Mouse (Mus musculus) stomach, embryonic 16.5 days (tissue): ENCODE data around the gene Ccdc8. TPM values are rescaled to one million over a fixed set of nuclear protein-coding genes. Genes with fewer than 3 reads are reported as not detected.
A peak's percentile ranks its signal among the peaks of the same experiment; 100 is the strongest.

Experiments used
- ATAC-seq: fragments of 200-750 bp; cut with Nextera tagmentation; 2 replicates; pipeline ENCODE4 v1.8.0; 2017; ENCODE audit warnings: moderate number of reproducible peaks, moderate TSS enrichment; ENCODE audit not compliant: insufficient read depth, low FRiP score
- H3K27ac ChIP-seq: fragments of 300-500 bp; sonication (generic); 2 replicates; pipeline ENCODE4 v1.5.1; 2014; ENCODE audit warnings: low read length
- H3K27me3 ChIP-seq: fragments of 300-500 bp; sonication (generic); 2 replicates; pipeline ENCODE4 v1.6.1; 2014; ENCODE audit warnings: low read length, control low read depth, mixed read lengths; ENCODE audit not compliant: control insufficient read depth, insufficient read depth
- H3K36me3 ChIP-seq: fragments of 300-500 bp; sonication (generic); 2 replicates; pipeline ENCODE4 v1.6.1; 2014; ENCODE audit warnings: low read length; ENCODE audit not compliant: control insufficient read depth, insufficient read depth
- H3K4me1 ChIP-seq: fragments of 300-500 bp; sonication (generic); 2 replicates; pipeline ENCODE4 v1.6.1; 2014; ENCODE audit warnings: low read length, control low read depth, mixed read lengths; ENCODE audit not compliant: control insufficient read depth, insufficient read depth
- H3K4me2 ChIP-seq: fragments of 300-500 bp; sonication (generic); 2 replicates; pipeline ENCODE4 v1.6.1; 2014; ENCODE audit warnings: low read depth, low read length, mixed read lengths
- H3K4me3 ChIP-seq: fragments of 300-500 bp; sonication (generic); replicated peaks from 2 replicates; pipeline ENCODE4 v1.5.1; 2014; ENCODE audit warnings: mild to moderate bottlenecking, low read length
- H3K9ac ChIP-seq: fragments of 300-500 bp; sonication (generic); 2 replicates; pipeline ENCODE4 v1.6.1; 2014; ENCODE audit warnings: low read length
- H3K9me3 ChIP-seq: fragments of 300-500 bp; sonication (generic); replicated peaks from 2 replicates; pipeline ENCODE4 v1.6.1; 2016; ENCODE audit warnings: low read length, control low read depth; ENCODE audit not compliant: control insufficient read depth
- WGBS: fragments of 180-500 bp; shearing (Covaris S2); extraction: QIAGEN DNeasy Blood & Tissue Kit; methylation state at CpG from one replicate; pipeline ENCODE4 v1.1.7; 2014; 5-methylcytosine and 5-hydroxymethylcytosine counted together
- polyA plus RNA-seq: library from polyadenylated mRNA; unstranded; fragments of >200 nt; fragmentation: Nextera tagmentation; extraction: Ambion mirVana; gene quantifications from 2 replicates; pipeline ENCODE4 v1.2.1, GENCODE M21; 2015

Gene Ccdc8
- polyA plus RNA-seq, 1 experiment from 2014 or later = 45.1 TPM

DNA sequence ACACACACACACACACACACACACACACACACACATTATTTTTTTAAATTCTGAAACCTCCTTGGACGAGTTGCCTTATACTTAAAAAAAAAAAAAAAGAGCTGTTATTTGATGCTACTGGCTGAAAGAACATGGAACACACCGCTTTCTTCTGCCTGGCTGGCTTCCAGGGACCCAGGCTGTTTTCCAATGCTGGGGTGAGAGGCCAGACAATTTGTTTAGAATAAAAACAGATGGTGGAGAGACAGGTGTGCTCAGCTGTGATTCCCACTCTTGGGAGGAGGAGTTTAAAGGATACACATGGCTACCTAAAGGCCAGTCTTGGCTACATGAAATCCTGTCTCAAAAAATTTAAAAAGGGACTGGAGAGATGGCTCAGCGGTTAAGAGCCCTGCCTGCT, 4.1 kb upstream of the Ccdc8 start:
- 25% methylated on average over 3 of the region's 3 CpGs for WGBS
- no peak; the same call in 1 of the 2 replicates for ATAC-seq
- Histone ChIP-seq H3K27ac (no peak overlapping the region; the same call in 1 of the 2 replicates), H3K4me2 (no peak overlapping the region), H3K4me1 (peaks cover 42% of the 10 kb centered on the region), H3K9ac (no peak overlapping the region), H3K36me3 (no peaks in the 10 kb centered on the region), H3K27me3 (no peaks in the 10 kb centered on the region), H3K4me3 (no peak overlapping the region), H3K9me3 (no peaks in the 10 kb centered on the region)

DNA sequence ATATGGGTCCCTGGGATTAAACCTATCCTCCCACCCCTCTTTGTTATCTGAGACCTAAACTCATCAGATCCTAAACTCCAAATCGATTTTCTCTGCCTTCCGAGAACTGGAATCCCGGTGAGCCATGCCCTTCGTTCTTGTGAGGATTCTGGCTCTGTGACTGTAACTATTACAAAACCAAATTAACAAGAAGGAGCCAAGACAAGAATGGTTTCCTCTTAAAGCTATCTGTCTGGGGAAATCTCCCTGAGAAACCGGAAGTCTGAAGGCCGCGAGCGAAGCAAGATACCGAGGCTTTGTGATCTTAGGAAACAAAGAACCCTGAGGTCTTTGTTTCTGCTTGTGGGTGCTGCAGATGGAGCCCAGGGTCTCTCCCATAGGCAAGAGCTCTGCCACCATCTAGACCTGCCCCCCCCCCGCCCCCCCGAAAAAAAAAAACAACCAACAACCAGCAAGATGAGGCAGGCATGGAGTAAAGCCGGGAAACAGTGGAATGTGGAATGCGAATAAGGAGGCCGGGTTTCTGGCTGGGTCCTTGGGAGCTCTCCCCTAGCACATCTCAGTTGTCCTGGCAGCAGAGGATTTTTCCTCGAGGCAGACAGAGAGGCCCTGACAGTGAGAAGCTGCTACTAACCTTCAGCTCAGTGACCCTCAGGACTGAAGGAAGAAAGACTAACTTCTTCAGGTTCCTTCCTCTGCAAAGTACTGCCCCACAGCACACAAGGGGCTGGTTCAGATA, 2.3 kb upstream of the Ccdc8 start:
- H3K4me2 ChIP-seq = peak overlapping the region; percentile 9; the same call in 1 of the 2 replicates
- H3K4me1 ChIP-seq = peaks cover 48% of the 10 kb centered on the region
- ATAC-seq = no peak
- 24% methylated on average over 15 of the region's 15 CpGs for WGBS
- H3K27ac ChIP-seq = peak overlapping the region; percentile 95
- no peaks in the 10 kb centered on the region for H3K36me3 ChIP-seq
- H3K9me3 ChIP-seq = no peaks in the 10 kb centered on the region
- H3K9ac ChIP-seq = peak overlapping the region; percentile 3
- no peak overlapping the region for H3K4me3 ChIP-seq
- H3K27me3 ChIP-seq = no peaks in the 10 kb centered on the region

DNA sequence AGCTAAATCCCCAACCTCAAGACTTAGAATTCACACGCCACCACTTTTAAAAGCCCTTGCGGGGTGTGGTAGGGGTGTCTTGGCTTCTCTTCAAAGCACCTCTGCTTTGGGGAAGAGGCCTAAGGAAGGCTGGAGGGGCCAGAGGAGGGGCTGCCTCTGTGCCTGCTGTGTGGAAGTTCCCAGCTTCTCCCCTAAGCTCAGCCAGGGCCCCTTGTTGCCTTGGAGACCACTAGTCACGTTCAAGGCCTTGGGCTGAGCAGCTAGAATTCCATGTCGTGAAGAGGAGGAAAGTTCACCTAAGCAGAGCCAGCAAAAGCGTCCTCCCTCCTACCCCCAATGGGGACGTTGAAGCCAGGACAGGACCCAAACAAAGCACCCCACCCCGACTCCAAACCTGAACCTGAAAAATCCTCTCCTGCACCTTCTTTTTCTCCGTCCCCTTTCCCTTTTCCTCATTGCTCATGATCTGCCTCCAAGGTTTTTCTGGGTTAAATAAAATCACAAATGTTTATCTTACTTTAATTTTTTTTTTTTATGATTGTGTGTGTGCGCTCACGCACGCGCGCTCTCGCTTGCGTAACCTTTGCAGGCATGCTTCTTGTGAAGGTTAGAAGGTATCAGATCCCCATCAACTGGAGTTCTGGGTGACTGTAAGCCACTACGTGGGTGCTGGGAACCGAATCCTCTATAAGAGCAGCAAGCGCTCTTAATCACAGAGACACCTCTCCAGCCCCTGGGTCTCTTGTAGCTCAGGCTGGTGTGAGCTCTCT, 642 bp upstream of the Ccdc8 start:
- peak overlapping the region; percentile 95 for H3K27ac ChIP-seq
- H3K36me3 ChIP-seq = no peaks in the 10 kb centered on the region
- H3K9ac ChIP-seq = peak overlapping the region; percentile 55
- WGBS = 28% methylated on average over 18 of the region's 18 CpGs
- H3K4me2 ChIP-seq = peak overlapping the region; percentile 42
- peaks cover 64% of the 10 kb centered on the region for H3K4me1 ChIP-seq
- H3K9me3 ChIP-seq = no peaks in the 10 kb centered on the region
- H3K27me3 ChIP-seq = no peaks in the 10 kb centered on the region
- peak overlapping the region; percentile 4; the same call in 1 of the 2 replicates for H3K4me3 ChIP-seq
- peak; percentile 73 for ATAC-seq

DNA sequence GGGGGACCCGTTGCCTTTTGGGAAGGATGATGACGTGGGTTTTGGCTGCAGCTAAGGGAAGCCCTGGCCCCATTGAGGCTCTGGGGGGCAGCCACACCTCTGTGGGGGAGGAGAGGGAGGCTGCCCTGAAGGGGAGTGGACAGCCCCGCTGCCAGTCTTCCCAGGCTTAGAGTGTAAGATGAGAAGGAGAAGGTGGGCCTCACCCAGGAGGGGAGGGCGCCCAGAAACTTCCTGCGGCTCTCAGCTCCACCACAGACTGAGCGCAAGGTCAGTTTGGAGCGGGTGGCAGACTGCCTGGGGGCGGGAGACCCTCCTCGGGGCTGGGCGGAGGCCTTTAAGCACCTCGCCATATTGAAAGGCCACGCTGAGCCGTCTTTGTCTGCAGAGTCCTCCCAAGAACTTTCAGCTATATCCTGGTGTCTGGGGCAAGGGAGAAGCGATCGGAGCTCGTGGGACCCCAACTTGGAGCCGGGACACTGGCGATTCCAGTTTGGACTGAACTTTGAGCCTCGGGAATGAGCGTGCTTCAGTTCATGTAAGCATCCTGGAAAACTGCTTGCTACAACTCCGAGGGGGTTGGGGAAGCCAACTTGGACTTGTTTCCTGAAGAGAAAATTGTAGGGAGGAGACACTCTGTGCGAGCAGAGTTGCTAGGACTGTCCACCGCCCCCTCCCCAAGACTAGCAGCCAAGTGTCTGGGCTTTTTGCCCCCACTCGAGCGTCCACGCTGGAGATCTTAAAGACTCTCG, 1.3 kb downstream of the Ccdc8 start:
- peaks cover 65% of the 10 kb centered on the region for H3K4me1 ChIP-seq

DNA sequence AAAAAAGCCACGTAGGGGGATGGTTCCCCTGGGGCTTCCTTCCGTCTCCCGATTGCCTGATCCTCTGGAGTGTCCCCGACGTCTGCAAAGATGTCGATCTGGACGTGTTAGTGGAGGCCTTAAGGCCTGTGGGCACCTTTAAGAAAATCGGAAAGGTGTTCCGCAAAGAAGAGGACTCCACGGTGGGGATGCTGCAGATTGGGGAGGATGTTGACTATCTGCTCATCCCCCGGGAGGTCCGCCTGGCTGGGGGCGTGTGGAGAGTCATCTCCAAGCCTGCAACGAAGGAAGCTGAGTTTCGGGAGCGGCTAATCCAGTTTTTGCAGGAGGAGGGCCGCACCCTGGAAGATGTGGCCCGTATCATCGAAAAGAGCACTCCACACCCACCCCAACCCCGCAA, 1.9 kb downstream of the Ccdc8 start:
- H3K27me3 ChIP-seq = no peaks in the 10 kb centered on the region
- H3K9me3 ChIP-seq = no peaks in the 10 kb centered on the region
- H3K36me3 ChIP-seq = 0 out of 2 replicates have a peak, but pooled peaks cover 7% of the 10 kb centered on the region
- peak overlapping the region; percentile 61 for H3K4me3 ChIP-seq
- 3% methylated on average over 20 of the region's 20 CpGs for WGBS
- peak overlapping the region; percentile 81 for H3K4me2 ChIP-seq
- peaks cover 65% of the 10 kb centered on the region for H3K4me1 ChIP-seq
- ATAC-seq = no peak
- H3K9ac ChIP-seq = peak overlapping the region; percentile 84
- H3K27ac ChIP-seq = peak overlapping the region; percentile 89

More for the DNA sequence above, 1.3 kb downstream of the Ccdc8 start:
- Histone ChIP-seq H3K36me3 (0 out of 2 replicates have a peak, but pooled peaks cover 7% of the 10 kb centered on the region), H3K9ac (peak overlapping the region; percentile 84), H3K27ac (peak overlapping the region; percentile 89), H3K4me2 (peak overlapping the region; percentile 81), H3K27me3 (no peaks in the 10 kb centered on the region), H3K9me3 (no peaks in the 10 kb centered on the region), H3K4me3 (peak overlapping the region; percentile 61)
- WGBS = 2% methylated on average over 27 of the region's 27 CpGs
- peak; percentile 94 for ATAC-seq

DNA sequence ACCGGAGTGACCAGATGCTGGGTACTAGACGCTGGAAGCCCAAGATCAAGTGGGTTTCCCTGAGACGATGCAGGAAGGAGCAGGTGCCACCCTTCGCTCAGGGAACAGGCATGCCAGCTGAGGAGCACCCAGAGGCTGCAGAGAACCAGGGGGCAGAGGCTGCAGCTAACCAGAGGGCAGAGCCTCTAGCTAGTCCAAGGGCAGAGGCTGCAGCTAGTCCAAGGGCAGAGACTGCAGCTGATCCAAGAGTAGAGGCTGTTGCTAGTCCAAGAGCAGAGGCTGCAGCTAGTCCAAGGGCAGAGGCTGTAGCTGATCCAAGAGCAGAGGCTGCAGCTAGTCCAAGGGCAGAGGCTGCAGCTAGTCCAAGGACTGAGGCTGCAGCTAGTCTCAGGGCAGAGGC, 2.8 kb downstream of the Ccdc8 start:
- peak overlapping the region; percentile 81 for H3K4me2 ChIP-seq
- no peaks in the 10 kb centered on the region for H3K27me3 ChIP-seq
- peak overlapping the region; percentile 61 for H3K4me3 ChIP-seq
- ATAC-seq = no peak
- peak overlapping the region; percentile 84 for H3K9ac ChIP-seq
- H3K9me3 ChIP-seq = no peaks in the 10 kb centered on the region
- peaks cover 9% of the 10 kb centered on the region; the same call in 1 of the 2 replicates for H3K36me3 ChIP-seq
- 59% methylated on average over 4 of the region's 4 CpGs for WGBS
- peaks cover 58% of the 10 kb centered on the region for H3K4me1 ChIP-seq
- H3K27ac ChIP-seq = no peak overlapping the region

DNA sequence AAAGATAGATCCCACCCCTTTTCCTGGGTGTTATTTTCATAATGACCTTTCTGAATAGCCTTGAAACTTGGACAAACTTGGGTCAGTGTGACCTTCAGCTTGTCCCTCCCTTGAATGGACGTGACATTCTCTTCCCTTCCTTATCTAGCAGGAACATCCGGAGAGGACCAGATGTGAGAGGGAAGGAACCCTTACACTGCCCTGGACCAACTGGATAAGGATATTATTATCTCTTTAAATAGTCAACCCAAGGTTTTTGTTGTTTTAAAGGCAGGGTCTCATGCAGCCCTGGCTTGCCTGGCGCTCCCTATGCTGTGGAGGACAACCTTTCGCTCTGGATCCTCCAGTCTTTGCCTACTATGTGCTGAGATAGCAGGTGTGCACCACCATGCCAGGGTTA, 6.7 kb downstream of the Ccdc8 start:
- Histone ChIP-seq H3K27ac (no peak overlapping the region), H3K27me3 (no peaks in the 10 kb centered on the region), H3K9me3 (no peaks in the 10 kb centered on the region), H3K4me3 (no peak overlapping the region), H3K36me3 (peaks cover 11% of the 10 kb centered on the region; the same call in 1 of the 2 replicates), H3K4me1 (peaks cover 41% of the 10 kb centered on the region), H3K4me2 (no peak overlapping the region), H3K9ac (no peak overlapping the region)
- no peak for ATAC-seq
- 60% methylated on average over 4 of the region's 4 CpGs for WGBS

DNA sequence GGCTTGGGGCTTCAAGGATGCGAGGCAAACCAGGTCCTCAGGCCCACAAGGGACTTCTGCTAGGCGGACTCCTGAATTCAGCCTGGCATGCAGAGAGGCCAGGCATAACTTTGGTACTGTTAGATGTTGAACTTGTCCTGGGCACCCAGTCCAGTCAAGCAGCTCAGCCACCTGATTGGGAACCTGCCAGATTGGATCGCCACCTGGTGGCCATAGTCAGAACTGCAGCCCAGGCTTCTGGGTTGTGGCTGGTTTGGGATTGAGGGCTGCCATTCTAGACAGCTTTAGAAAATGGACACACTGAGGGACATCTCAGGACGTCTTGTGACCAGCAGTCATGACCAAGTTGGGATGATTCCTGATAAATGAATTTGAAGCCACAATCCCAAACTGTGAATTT, 7.1 kb downstream of the Ccdc8 start:
- H3K9me3 ChIP-seq = no peaks in the 10 kb centered on the region
- no peak for ATAC-seq
- H3K27ac ChIP-seq = no peak overlapping the region
- H3K27me3 ChIP-seq = no peaks in the 10 kb centered on the region
- peaks cover 41% of the 10 kb centered on the region for H3K4me1 ChIP-seq
- H3K4me3 ChIP-seq = no peak overlapping the region
- no peak overlapping the region for H3K4me2 ChIP-seq
- H3K9ac ChIP-seq = no peak overlapping the region
- WGBS = 28% methylated on average over 4 of the region's 4 CpGs
- peaks cover 13% of the 10 kb centered on the region for H3K36me3 ChIP-seq
